Mouse (Mus musculus): Measurements from ENCODE around the gene Ints4. TPM values are rescaled to one million over a fixed set of nuclear protein-coding genes. Genes with fewer than 3 reads are reported as not detected.

The Ints4 gene
- 24.8 and 36.3 TPM in 2 replicates for polyA plus RNA-seq (2015; fragmentation: Nextera tagmentation; extraction: Ambion mirVana)

DNA sequence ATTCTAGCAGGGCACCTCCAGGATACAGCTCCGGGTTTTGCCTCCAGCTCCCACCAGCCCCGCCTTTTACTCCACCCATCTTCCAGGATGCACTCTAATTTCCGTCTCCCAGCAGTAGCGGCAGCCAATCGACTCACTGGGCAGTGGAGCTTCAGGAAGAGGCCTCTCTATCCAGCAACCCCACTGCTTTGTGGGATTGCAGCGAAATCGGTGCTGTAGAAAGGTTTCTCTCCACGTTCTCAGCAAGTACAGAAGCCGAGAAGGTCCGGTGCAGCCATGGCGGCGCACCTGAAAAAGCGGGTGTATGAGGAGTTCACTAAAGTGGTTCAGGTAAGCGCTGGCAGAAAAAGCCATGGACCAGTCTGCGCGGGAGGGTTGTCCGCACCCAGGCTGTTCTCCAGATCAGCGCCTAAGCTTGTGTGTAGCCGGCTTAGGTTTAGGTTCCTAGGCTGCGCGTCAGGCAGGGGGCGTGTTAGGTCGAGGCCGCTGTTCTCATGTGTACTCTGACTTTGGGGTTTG, at the start of gene Ints4:
Gene Ints4 (plus strand): TSS at position 136 of the 519 bp plus-strand sequence.

DNA sequence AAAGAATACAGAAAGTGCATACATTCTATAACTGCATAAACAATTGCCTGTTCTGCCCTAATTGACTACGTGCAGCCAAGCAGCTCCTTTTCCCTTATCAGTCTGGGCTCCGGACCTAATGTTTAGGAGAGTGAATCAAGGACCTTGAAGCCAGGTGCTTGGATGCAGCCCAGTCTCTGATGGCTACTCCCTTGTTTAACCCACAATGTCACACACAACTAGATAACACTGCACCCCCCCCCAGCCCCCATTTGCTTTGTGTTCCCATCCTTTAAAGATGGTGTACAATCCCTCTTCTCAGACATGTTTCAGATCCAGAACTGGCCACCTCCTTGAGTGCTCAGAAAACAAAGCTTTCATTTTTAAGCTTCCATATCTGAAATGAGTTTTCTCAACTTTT, 29.7 kb upstream of the Ints4 start, which contains the start of gene Kctd14:
Gene Kctd14 (plus strand): TSS at position 301 of the 400 bp plus-strand sequence.

DNA sequence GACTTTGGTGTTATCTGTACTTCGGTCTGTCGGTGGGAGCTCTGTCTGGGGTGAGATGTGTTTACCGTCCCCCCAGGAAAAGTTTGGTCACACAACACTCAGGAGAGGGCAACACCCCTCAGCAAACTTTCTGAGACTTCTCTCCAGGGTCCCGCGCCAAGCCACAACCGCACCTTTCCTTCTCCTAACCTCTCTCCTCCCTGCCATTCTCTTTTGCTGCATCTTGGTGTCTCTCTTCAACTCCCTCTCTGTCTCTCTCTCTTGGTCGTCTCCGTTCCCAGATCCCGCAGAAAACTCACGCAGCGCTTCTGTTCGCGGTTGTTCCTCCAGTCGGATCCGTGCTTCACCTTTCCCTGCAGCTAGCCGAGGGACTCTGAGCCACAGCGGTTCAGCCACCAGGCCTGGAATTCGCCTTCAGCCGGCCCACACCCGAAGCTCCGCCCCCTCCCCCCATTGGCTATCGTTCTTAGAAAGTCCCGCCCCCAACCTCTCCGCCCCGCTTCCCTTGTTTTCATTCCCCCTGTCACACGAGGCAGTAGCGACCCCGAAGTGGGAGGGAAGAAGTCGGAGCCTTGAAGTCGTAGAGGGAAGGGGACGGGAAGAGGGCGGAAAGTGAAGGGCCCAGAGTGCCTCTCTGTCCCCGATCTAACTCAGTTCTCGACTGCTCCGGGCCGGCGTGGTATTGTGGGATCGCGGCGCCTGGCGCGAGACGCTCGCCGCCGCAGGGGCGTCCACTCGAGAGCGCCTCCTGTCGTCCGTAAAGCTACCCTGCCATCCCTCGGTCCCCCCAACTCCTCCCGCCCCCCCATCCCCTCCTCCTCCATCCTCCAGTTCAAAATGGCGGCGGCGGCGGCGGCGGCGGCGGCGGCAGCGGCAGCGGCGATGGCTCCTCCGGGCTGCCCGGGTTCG, 98.6 kb downstream of the Ints4 start, which contains the start of the genes Aamdc and Rsf1:
Gene Aamdc (minus strand): TSS at position 431 of the 909 bp plus-strand sequence.
Gene Rsf1 (plus strand): TSS at position 823 of the 909 bp plus-strand sequence.

Other genes starting within 250 kb of the Ints4 start
- 2.0 and 2.2 TPM in 2 replicates for gene Usp35, start 148.9 kb upstream of the Ints4 start, polyA plus RNA-seq (2015; fragmentation: Nextera tagmentation; extraction: Ambion mirVana)
- gene Kctd21, start 148.6 kb upstream of the Ints4 start, polyA plus RNA-seq (2015; fragmentation: Nextera tagmentation; extraction: Ambion mirVana) = 1.9 and 2.6 TPM in 2 replicates
- 11.2 and 22.2 TPM in 2 replicates for gene Alg8, start 109.3 kb upstream of the Ints4 start, polyA plus RNA-seq (2015; fragmentation: Nextera tagmentation; extraction: Ambion mirVana)
- gene Ndufc2, start 81.0 kb upstream of the Ints4 start, polyA plus RNA-seq (2015; fragmentation: Nextera tagmentation; extraction: Ambion mirVana) = 891 and 1,281 TPM in 2 replicates
- 16.7 and 27.1 TPM in 2 replicates for gene Thrsp, start 63.2 kb upstream of the Ints4 start, polyA plus RNA-seq (2015; fragmentation: Nextera tagmentation; extraction: Ambion mirVana)
- gene Kctd14, start 29.6 kb upstream of the Ints4 start, polyA plus RNA-seq (2015; fragmentation: Nextera tagmentation; extraction: Ambion mirVana) = 2.9 and 3.0 TPM in 2 replicates
- gene Aamdc, start 98.5 kb downstream of the Ints4 start, polyA plus RNA-seq (2015; fragmentation: Nextera tagmentation; extraction: Ambion mirVana) = 75.4 and 110 TPM in 2 replicates
- 12.5 and 14.4 TPM in 2 replicates for gene Rsf1, start 98.9 kb downstream of the Ints4 start, polyA plus RNA-seq (2015; fragmentation: Nextera tagmentation; extraction: Ambion mirVana)
- 77.2 and 107 TPM in 2 replicates for gene Clns1a, start 215.7 kb downstream of the Ints4 start, polyA plus RNA-seq (2015; fragmentation: Nextera tagmentation; extraction: Ambion mirVana)